Mouse (Mus musculus) cerebellum, adult 2 months (tissue): ENCODE measurements around the gene Ntm.

Source experiments
- CTCF ChIP-seq: fragments of 200-500 bp; IDR thresholded peaks from 2 replicates; pipeline ENCODE4 v1.5.1; 2011; ENCODE audit warnings: low read depth, mild to moderate bottlenecking, control low read depth, low read length, moderate library complexity, borderline replicate concordance; ENCODE audit not compliant: insufficient read depth
- POLR2A ChIP-seq: fragments of 200-500 bp; IDR thresholded peaks from 2 replicates; pipeline ENCODE4 v1.6.1; 2011; ENCODE audit warnings: low read length, control low read depth, borderline replicate concordance; ENCODE audit not compliant: insufficient read depth

DNA sequence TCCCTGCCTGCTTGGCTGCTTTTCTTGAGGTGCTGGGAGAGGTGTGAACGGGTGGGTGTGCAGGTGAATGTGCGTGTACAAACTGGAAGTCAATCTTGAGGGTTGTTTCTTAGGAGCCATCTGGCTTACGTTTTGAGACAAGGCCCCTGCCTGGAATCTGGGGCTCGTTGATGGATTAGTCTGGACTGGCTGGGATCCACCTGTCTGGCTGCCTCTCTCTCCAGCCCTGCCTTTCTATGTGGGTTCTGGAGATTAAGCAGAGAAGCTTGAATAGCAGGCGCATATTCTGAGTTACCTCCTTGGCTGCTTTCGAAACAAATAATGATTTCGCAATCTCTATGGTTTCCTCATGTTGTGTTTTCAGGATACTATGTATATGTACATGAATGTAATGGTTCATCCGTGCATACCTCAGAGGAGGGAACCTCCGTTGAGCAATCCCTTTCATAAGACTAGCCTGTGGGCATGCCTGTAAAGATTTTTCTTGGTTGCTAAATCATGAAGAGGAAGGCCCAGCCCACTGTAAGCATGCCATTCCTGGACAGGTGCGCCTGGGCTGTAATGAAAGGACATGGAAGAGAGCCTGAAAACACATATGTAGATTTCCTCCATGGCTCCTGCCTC lies 499.9 kb downstream of the Ntm start:
- TF ChIP-seq CTCF (no peak), POLR2A (no peak)
